Mouse (Mus musculus): ENCODE results near the gene Cdc42ep1.

Cdc42ep1 gene

DNA sequence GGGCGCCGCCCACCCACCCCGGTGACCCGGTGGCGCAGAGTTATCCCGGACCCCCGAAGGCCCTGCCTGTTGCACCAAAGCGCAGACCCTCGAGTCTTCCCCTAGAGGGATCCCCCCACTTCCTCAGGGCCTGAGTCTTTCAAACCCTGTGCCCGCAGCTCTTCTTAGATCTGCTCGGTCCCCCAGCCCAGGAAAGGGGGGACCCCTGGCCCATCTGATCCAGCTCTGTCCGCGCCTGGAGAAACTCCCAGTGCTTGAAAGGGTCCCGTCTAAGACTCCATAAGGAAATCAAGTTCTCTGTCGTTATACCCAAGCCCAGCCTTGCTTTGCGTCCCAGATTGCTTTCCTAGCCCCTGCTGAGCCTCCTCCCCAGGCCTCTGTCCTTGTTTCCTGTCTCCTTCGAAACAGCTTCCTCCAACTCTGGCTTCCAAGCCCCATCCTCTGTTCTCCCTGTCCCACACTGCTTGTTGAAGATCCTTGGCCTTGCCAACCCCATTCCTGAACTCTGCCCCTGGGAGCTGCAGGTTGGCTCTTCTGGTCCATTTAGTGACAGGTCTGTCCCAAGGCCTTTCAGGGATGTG, 35.5 kb downstream of the Cdc42ep1 start:
- peak; percentile 36 for DNase-seq (ENCODE audit: low read depth)

DNA sequence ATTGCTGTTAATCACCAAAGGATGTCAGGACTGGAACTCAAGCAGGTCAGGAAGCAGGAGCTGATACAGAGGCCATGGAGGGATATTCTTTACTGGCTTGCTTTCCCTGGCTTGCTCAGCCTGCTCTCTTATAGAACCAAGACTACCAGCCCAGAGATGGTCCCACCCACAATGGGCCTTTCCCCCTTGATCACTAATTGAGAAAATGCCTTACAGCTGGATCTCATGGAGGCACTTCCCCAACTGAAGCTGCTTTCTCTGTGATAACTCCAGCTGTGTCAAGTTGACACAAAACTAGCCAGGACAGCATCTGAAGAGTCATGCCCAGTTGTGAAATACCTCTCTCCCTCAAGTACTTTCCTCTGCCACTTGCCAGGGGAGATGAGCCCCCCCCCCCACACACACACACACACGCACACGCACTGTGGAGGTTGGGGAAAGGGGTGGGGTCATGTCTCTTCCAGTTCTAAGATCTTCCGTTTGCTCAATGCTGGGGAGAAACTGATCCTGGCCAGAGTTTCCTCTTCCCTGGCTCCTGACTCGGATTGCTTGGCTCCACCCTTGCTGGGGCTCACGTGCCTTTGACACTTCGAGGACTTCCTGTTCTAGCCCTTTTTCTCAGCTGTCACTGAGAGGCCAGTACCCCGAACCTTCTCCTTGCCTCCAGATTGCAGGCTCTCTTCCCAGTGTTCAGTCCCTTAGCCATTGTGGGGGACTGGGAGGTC, 36.5 kb downstream of the Cdc42ep1 start:
- DNase-seq (ENCODE audit: low read depth) = peak; percentile 84

DNA sequence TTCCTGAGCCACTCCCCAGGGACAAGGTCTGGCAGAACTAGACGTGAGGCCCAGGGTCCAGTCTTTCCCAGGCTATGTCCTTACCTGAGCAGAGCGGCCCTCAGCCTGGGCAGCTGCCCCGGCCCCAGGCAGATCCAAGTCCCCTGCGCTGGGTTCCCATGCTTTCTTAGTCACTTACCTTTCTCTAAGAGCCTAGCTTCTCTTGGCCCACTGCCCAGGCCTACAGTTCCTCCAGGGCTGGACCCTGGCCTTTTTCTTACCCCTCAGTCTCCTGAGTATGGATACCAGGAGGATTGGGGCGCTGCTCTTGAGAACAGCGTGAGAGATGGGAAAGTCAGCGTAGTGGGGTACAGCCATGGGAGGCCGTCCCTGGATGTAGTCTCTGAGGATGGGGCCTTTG, 38.0 kb downstream of the Cdc42ep1 start:
- no peak for DNase-seq (ENCODE audit: low read depth)

DNA sequence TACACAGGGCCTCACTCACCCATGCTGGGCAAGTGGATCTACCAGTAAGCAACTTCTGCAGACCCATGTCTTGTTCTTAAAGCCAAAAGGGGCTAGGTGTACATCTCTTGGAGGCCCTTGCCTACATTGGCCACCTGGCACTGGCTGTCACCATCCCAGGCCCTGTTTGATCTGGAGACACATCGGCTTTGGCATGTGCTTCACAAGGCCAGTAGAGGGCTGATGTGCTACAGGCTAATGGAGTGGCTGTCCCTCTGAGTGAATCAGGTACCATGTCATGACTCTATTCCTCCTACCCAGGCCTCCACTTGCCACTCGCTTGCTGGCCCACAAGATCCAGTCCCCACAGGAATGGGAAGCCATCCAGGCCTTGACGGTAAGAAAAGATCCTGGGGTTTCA, 39.4 kb downstream of the Cdc42ep1 start:
- peak; percentile 31 for DNase-seq (ENCODE audit: low read depth)

DNA sequence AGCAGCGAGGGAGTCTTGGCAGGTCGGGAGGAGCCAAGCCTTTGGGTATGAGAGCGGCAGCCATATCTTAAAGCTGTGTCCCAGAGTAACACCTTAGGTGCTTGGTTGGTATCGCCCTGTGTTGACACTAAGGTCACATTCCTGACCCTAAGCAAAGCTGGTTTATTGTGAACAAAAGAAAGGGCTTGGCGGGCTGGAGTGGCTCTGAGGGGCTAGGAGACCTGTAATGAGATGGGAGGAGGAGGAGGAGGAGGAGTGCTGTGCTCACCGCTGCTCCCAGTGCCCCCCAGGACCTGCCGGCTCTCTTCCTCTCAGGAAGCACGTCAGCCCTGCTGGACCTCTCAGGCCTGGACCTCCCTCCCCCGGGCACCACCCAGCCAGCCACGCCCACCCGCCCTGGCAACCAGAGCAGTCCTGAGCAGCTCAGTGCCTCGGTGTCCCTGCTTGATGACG, 47.0 kb downstream of the Cdc42ep1 start:
- no peak for DNase-seq (ENCODE audit: low read depth)

DNA sequence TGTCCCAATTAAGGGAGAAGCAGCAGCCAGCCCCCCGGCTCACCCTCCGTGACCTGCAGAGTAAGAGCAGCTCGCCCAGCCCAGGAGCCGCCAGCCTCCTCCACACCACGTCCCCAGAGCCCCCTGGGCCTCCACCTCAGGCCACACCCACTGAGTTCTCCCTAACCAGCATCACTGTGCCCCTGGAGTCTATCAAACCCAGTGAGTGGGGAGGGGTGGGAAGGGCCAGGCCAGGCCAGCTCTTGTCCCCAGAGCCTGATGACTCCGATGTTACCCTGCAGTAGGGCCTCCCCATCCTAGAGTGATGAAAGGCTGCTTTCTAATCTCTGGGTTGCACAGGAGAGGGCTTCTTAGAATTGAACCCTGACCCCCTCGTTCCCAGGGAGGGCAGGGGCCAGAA, 50.0 kb downstream of the Cdc42ep1 start:
- DNase-seq (ENCODE audit: low read depth) = no peak

DNA sequence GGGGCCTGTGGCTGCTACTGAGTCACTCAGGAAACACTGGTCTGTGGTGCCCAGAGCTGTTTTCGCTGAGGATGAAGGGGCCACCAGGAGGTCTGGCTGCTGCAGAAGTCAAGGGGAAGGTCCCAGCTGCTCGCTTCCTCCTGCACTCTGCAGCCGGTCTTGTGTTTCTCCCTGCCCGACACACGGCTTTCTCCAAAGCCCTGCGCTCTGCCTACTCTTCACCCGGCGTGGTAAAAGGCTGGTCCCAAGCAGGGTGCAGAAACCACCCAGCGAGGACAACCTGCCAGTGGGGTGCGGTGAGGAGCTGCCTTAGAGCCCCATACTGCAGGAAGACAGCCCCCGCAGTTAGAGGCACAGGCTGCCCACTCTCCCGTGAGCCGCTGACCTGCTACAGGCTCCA, 52.3 kb downstream of the Cdc42ep1 start:
- DNase-seq (ENCODE audit: low read depth) = peak; percentile 86

DNA sequence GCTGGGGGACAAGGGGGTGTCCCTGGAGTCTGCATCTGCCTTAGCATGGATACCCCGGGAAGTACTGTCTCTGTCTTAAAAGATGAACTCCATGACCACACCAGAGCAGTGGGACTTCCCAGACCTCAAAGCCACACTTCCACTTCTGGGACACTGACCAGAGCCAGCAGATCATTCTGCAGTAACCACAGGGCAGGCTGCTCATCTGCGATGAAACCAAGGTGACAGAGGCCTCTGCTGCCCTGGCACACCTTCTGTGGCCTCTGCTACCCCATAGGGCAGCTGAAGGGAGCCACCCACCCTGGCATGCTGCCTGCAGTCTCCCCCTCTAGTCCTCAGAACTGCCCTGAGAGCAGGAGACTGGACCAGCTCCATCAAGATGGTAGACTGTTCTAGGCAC, 53.3 kb downstream of the Cdc42ep1 start:
- peak; percentile 60 for DNase-seq (ENCODE audit: low read depth)

DNA sequence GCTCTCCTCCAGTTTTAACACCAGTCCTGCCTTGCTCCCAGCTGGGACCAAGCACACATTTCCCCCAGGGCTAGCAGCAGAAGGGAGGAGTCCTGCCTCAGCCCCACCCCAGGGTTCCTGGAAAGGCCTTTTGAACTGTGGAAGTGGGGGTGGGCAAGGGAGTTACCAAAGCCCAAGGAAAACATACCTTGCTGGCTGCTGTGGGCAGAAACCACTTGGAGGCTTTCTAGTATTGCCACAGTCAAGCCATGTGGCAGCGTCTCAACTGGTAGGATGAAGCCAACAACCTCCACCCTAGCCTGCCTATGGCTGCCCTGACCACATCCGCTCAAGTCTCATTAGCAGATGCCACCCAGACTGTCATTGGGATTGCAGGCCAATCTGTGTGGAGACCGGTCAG, 53.7 kb downstream of the Cdc42ep1 start:
- peak; percentile 84 for DNase-seq (ENCODE audit: low read depth)

DNA sequence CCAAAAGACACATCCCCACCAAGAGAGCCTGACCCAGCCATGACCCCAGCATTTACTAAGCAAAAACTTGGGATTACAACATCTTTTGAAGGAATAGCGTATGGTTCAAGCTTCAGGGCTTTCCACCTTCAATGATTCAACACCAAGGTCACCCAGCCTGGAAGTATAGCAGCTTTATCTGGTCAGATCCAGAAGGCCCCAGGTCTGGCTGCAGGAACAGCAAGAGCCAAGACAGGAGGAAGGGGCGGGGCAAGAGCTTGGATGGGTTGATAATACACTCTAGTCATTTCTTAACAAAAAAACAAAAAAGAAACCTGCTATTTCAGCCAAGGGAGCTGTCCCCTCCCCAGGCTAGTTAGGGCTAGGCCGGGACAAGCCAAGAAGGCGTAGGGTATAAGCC, 55.1 kb downstream of the Cdc42ep1 start:
- DNase-seq (ENCODE audit: low read depth) = peak; percentile 58

DNA sequence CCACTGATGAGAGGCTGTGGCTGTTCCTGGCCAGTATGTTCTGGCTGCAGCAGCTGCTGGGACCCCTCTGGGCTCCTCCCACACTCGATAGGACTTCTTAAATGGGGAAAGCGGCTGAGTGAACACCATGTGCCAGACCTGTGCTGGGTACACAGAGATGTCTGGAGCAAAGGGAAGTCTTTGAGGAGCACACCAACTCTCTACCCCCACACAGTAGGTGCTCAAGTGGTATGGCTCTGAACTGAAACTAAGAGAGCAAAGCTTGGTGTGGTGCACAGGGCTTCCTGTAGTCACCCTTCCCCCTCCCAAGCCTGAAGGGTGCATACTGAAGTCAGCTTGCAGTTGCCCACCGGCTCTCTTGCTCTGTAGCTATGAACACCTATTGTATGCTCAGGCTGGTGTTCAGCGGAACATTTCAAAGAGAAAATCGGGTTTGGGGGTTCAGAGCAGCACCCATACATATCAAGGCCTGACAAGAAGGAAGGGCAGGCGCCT, 56.1 kb downstream of the Cdc42ep1 start:
- no peak for DNase-seq (ENCODE audit: low read depth)

DNA sequence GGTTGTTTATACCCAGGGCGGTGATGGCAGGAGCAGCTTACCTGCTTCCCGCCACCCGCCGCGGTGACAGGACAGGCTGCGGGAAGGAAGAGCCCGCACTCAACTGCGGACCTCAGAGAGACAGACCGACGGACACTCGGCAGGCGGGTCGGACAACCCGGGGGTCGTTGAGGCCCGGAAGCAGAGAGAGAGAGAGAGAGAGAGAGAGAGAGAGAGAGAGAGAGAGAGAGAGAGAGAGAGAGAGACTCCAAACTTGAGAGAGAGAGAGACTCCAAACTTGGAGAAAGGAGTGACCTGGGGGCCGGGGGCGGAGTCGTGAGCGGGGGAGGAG, 57.0 kb downstream of the Cdc42ep1 start, which contains the start of gene Gm49510:
Gene Gm49510 (plus strand): TSS at position 259 of the 331 bp plus-strand sequence.
- peak; percentile 61 for DNase-seq (ENCODE audit: low read depth)

DNA sequence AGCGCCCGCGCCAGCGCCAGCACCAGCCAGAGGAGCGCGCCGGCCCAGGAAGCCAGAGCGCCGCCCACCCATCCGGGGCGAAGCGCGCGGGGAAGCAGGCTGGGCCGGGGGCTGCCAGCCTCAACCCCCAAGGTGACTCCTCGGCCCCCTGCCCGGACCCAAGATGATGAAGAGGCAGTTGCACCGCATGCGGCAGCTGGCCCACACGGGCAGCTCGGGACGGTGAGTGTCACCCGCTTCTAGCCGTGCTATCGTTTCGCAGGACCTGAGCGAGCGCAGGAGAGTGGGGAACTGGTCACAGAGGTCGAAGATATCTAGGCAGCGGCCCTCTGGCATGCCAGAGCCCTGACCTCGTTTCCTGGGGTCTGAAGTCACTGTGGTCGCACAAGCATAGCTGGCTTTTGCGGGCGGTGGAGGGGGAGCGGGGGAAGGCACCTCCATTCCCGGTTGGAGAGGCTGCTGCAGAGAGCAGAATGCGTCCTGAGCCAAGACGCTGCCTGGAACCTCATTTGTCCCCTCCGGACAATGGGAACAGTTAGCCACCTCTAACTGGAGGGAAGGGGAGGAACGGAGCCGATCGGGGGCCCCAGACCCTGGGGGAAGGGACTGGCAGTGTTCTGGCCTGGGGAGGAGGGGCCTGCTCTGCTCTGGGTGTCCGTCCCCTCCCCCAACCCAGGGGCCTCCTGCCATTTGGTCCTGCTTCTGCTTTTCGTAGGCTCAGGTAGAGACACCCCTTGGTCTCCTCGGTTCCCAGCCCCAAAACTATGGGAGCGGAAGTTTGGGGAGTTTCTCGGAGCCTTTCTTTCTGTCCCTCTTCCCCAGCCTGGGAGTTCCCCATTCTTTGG, 57.5 kb downstream of the Cdc42ep1 start, which contains the start of gene Sh3bp1:
Gene Sh3bp1 (plus strand): TSS at position 29 of the 845 bp plus-strand sequence.
- DNase-seq (ENCODE audit: low read depth) = peak; percentile 51
